Mouse (Mus musculus): ENCODE data around the gene Neil1. TPM values are rescaled to one million over a fixed set of nuclear protein-coding genes. Genes with fewer than 3 reads are reported as not detected.

The Neil1 gene
- polyA plus RNA-seq, 1 experiment from 2014 or later = 8.1 TPM

- ATAC-seq (ENCODE audit: insufficient number of reproducible peaks, insufficient read depth, low FRiP score, low TSS enrichment, low read depth) = no peak
- H3K9me3 ChIP-seq = no peaks in the 10 kb centered on the region
- no peak overlapping the region for H3K4me2 ChIP-seq
- H3K4me3 ChIP-seq (replicated peaks) = no peak overlapping the region
- 90% methylated on average over 9 of the region's 9 CpGs for WGBS
- no peaks in the 10 kb centered on the region for H3K4me1 ChIP-seq (replicated peaks)
- peaks cover 98% of the 10 kb centered on the region for H3K36me3 ChIP-seq
- no peak overlapping the region for H3K27ac ChIP-seq
- H3K27me3 ChIP-seq = no peaks in the 10 kb centered on the region
- H3K9ac ChIP-seq (replicated peaks) = no peak overlapping the region
Measured at GRCm38 (mm10) chr9:57139110-57139509, 9.0 kb downstream of the Neil1 start.

GRCm38 (mm10) chr9:57138507-57138906 is 9.6 kb downstream of the Neil1 start:
- Histone ChIP-seq H3K9ac (replicated peaks) (no peak overlapping the region), H3K4me3 (replicated peaks) (no peak overlapping the region), H3K4me2 (no peak overlapping the region), H3K4me1 (replicated peaks) (no peaks in the 10 kb centered on the region), H3K9me3 (no peaks in the 10 kb centered on the region), H3K27ac (no peak overlapping the region), H3K36me3 (peaks cover 94% of the 10 kb centered on the region), H3K27me3 (no peaks in the 10 kb centered on the region)
- no peak for ATAC-seq (ENCODE audit: insufficient number of reproducible peaks, insufficient read depth, low FRiP score, low TSS enrichment, low read depth)
- WGBS = 93% methylated on average over 6 of the region's 6 CpGs

GRCm38 (mm10) chr9:57137777-57138176 is 10.3 kb downstream of the Neil1 start:
- H3K27ac ChIP-seq = no peak overlapping the region
- no peak overlapping the region for H3K9ac ChIP-seq (replicated peaks)
- no peaks in the 10 kb centered on the region for H3K4me1 ChIP-seq (replicated peaks)
- no peaks in the 10 kb centered on the region for H3K27me3 ChIP-seq
- ATAC-seq (ENCODE audit: insufficient number of reproducible peaks, insufficient read depth, low FRiP score, low TSS enrichment, low read depth) = no peak
- no peaks in the 10 kb centered on the region for H3K9me3 ChIP-seq
- WGBS = 89% methylated on average over 9 of the region's 9 CpGs
- no peak overlapping the region for H3K4me2 ChIP-seq
- H3K36me3 ChIP-seq = peaks cover 86% of the 10 kb centered on the region
- H3K4me3 ChIP-seq (replicated peaks) = no peak overlapping the region

GRCm38 (mm10) chr9:57137246-57137645 is 10.9 kb downstream of the Neil1 start:
- Histone ChIP-seq H3K4me1 (replicated peaks) (no peaks in the 10 kb centered on the region), H3K4me2 (no peak overlapping the region), H3K9me3 (no peaks in the 10 kb centered on the region), H3K9ac (replicated peaks) (no peak overlapping the region), H3K27ac (no peak overlapping the region), H3K27me3 (no peaks in the 10 kb centered on the region), H3K36me3 (peaks cover 81% of the 10 kb centered on the region), H3K4me3 (replicated peaks) (no peak overlapping the region)
- 85% methylated on average over 6 of the region's 6 CpGs for WGBS
- no peak for ATAC-seq (ENCODE audit: insufficient number of reproducible peaks, insufficient read depth, low FRiP score, low TSS enrichment, low read depth)

- Histone ChIP-seq H3K27me3 (no peaks in the 10 kb centered on the region), H3K36me3 (peaks cover 48% of the 10 kb centered on the region), H3K9ac (replicated peaks) (peak within 1 kb of the TSS; percentile 75), H3K27ac (peak within 1 kb of the TSS; percentile 94), H3K9me3 (no peaks in the 10 kb centered on the region), H3K4me1 (replicated peaks) (peaks cover 14% of the 10 kb centered on the region), H3K4me2 (peak within 1 kb of the TSS; percentile 86), H3K4me3 (replicated peaks) (peak within 1 kb of the TSS; percentile 74)
- peak; percentile 86 for ATAC-seq (ENCODE audit: insufficient number of reproducible peaks, insufficient read depth, low FRiP score, low TSS enrichment, low read depth)
- WGBS = under 1% methylated on average over 58 of the region's 58 CpGs
Measured at GRCm38 (mm10) chr9:57130577-57131433, 17.3 kb downstream of the Neil1 start, which contains the start of gene Man2c1. Man2c1 (plus strand) TSS chr9:57130690.

GRCm38 (mm10) chr9:57129641-57130040 is 18.5 kb downstream of the Neil1 start:
- Histone ChIP-seq H3K9ac (replicated peaks) (no peak overlapping the region), H3K4me1 (replicated peaks) (peaks cover 14% of the 10 kb centered on the region), H3K9me3 (no peaks in the 10 kb centered on the region), H3K4me2 (peak overlapping the region; percentile 86; the same call in 1 of the 2 replicates), H3K36me3 (peaks cover 50% of the 10 kb centered on the region), H3K27me3 (no peaks in the 10 kb centered on the region), H3K27ac (no peak overlapping the region), H3K4me3 (replicated peaks) (no peak overlapping the region)
- no peak for ATAC-seq (ENCODE audit: insufficient number of reproducible peaks, insufficient read depth, low FRiP score, low TSS enrichment, low read depth)

GRCm38 (mm10) chr9:57117261-57117755 is 30.8 kb downstream of the Neil1 start:
- peaks cover 97% of the 10 kb centered on the region for H3K36me3 ChIP-seq
- H3K4me2 ChIP-seq = no peak overlapping the region
- no peaks in the 10 kb centered on the region for H3K4me1 ChIP-seq (replicated peaks)
- no peaks in the 10 kb centered on the region for H3K9me3 ChIP-seq
- no peak for ATAC-seq (ENCODE audit: insufficient number of reproducible peaks, insufficient read depth, low FRiP score, low TSS enrichment, low read depth)
- 93% methylated on average over 13 of the region's 13 CpGs for WGBS
- H3K27me3 ChIP-seq = no peaks in the 10 kb centered on the region
- H3K27ac ChIP-seq = no peak overlapping the region
- no peak overlapping the region for H3K4me3 ChIP-seq (replicated peaks)
- no peak overlapping the region for H3K9ac ChIP-seq (replicated peaks)

Other genes starting within 250 kb of the Neil1 start
- 12.2 and 14.1 TPM in 2 replicates for gene Snx33, start 219.9 kb downstream of the Neil1 start, polyA plus RNA-seq (2016; fragmentation: Nextera tagmentation; extraction: Ambion mirVana)
- gene Imp3, start 210.8 kb downstream of the Neil1 start, polyA plus RNA-seq (2016; fragmentation: Nextera tagmentation; extraction: Ambion mirVana) = 77.9 and 80.1 TPM in 2 replicates
- 27.1 and 29.2 TPM in 2 replicates for gene Snupn, start 197.4 kb downstream of the Neil1 start, polyA plus RNA-seq (2016; fragmentation: Nextera tagmentation; extraction: Ambion mirVana)
- 39.2 and 41.7 TPM in 2 replicates for gene Ptpn9, start 153.4 kb downstream of the Neil1 start, polyA plus RNA-seq (2016; fragmentation: Nextera tagmentation; extraction: Ambion mirVana)
- gene Sin3a, start 76.3 kb downstream of the Neil1 start, polyA plus RNA-seq (2016; fragmentation: Nextera tagmentation; extraction: Ambion mirVana) = 42.1 and 54.4 TPM in 2 replicates
- 70.7 and 70.8 TPM in 2 replicates for gene Man2c1, start 17.6 kb downstream of the Neil1 start, polyA plus RNA-seq (2016; fragmentation: Nextera tagmentation; extraction: Ambion mirVana)
- 77.9 and 91.6 TPM in 2 replicates for gene Commd4, start 10.0 kb upstream of the Neil1 start, polyA plus RNA-seq (2016; fragmentation: Nextera tagmentation; extraction: Ambion mirVana)
- gene Trcg1, start 88.3 kb upstream of the Neil1 start, polyA plus RNA-seq (2016; fragmentation: Nextera tagmentation; extraction: Ambion mirVana) = not detected in 2 replicates
- gene 1700017B05Rik, start 114.3 kb upstream of the Neil1 start, polyA plus RNA-seq (2016; fragmentation: Nextera tagmentation; extraction: Ambion mirVana) = 15.3 and 16.3 TPM in 2 replicates

Data from limb, embryonic 12.5 days (tissue).